Mouse (Mus musculus): Measurements from ENCODE around the gene Scn11a. TPM values are rescaled to one million over a fixed set of nuclear protein-coding genes. Genes with fewer than 3 reads are reported as not detected.

The Scn11a gene
- polyA plus RNA-seq, 1 experiment from 2014 or later = 0.87 TPM

DNA sequence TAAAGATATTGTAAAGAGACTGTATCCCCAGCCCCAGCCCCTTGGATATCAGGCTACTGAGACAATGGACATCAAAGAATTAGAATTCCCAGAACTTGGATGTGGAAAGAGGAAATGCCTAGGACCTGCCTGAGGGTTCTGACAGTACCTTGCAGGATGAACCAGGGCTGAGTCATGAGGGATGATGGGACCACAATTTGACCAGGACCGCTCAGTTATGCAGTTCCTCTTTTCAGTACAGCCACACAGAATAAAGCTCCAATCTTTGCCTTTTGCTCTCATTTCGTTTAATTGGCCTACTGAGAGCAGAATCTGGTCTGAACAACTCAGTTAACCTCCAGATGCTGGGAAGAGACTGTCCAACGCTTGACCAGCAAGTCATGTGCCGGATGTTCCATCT is 18.3 kb upstream of the Scn11a start:
- Histone ChIP-seq H3K27ac (replicated peaks; ENCODE audit: low read depth, low read length) (peak overlapping the region; percentile 67; the same call in 1 of the 2 replicates), H3K27me3 (ENCODE audit: control insufficient read depth, insufficient read depth, low read length) (no peaks in the 10 kb centered on the region), H3K4me1 (ENCODE audit: control insufficient read depth, insufficient read depth, low read length) (peaks cover 14% of the 10 kb centered on the region), H3K9ac (ENCODE audit: low read length) (no peak overlapping the region), H3K4me3 (ENCODE audit: low read depth, low read length) (no peak overlapping the region), H3K36me3 (ENCODE audit: control insufficient read depth, insufficient read depth, low read length) (no peaks in the 10 kb centered on the region), H3K4me2 (ENCODE audit: low read depth, severe bottlenecking) (no peak overlapping the region), H3K9me3 (ENCODE audit: control insufficient read depth, low read length) (no peaks in the 10 kb centered on the region)
- WGBS = 83% methylated on average over 4 of the region's 4 CpGs
- DNase-seq (ENCODE audit: low spot score) (no peak), ATAC-seq (ENCODE audit: insufficient number of reproducible peaks, low FRiP score, low TSS enrichment, low read depth) (no peak)

DNA sequence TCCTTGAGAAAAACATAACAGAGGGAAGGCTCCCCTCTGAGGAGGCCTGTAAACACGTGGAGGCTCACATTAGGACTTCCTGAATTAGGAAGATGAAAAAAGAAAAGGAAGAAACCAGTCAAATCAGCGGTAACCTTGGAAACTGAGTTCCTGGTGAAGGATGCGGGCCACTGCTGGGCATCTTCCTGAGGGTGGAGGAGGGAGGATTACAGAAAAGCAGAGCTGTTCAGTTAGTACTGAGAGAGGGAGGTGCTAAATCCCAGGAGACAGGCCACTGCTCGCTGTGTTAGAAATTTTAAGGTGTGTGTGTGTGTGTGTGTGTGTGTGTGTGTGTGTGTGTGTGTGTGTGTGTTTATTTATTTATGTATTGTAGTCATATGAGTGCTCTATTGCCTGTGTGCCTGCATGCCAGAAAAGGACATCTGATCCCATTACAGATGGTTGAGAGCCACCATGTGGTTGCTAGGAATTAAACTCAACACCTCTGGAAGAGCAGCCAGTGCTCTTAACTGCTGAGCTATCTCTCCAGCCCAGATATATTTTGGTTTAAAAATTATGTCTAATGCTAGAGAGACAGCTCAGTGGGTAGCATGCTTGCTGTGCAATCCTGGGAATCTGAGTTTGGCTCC is 17.4 kb upstream of the Scn11a start:
- no peak overlapping the region for H3K9ac ChIP-seq (ENCODE audit: low read length)
- no peak overlapping the region for H3K4me3 ChIP-seq (ENCODE audit: low read depth, low read length)

DNA sequence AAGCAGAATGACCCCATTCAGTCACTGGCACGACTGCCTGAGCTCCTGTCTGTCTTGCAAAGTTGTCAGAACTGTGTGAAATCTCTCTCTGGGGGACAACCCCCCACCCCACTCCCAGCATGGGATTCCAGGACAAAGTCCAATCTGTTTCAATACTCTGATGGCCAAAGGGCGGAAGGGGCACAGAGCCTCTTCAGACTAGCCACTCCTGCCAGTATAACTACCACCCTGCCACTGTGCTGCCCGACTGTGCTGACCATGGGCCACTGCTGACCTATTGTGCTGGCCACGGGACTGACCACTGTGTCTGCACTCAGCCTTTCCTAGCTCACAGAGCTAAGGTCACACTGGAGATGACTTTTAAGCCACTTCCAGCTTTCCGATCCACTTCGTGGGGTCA is 16.8 kb upstream of the Scn11a start:
- Histone ChIP-seq H3K4me1 (ENCODE audit: control insufficient read depth, insufficient read depth, low read length) (peaks cover 14% of the 10 kb centered on the region), H3K27me3 (ENCODE audit: control insufficient read depth, insufficient read depth, low read length) (no peaks in the 10 kb centered on the region), H3K9me3 (ENCODE audit: control insufficient read depth, low read length) (no peaks in the 10 kb centered on the region), H3K9ac (ENCODE audit: low read length) (no peak overlapping the region), H3K4me2 (ENCODE audit: low read depth, severe bottlenecking) (no peak overlapping the region), H3K27ac (replicated peaks; ENCODE audit: low read depth, low read length) (no peak overlapping the region), H3K4me3 (ENCODE audit: low read depth, low read length) (no peak overlapping the region), H3K36me3 (ENCODE audit: control insufficient read depth, insufficient read depth, low read length) (no peaks in the 10 kb centered on the region)
- WGBS = 52% methylated on average over 6 of the region's 6 CpGs
- no peak for DNase-seq (ENCODE audit: low spot score)
- ATAC-seq (ENCODE audit: insufficient number of reproducible peaks, low FRiP score, low TSS enrichment, low read depth) = no peak

More for the DNA sequence above, 17.4 kb upstream of the Scn11a start:
- Histone ChIP-seq H3K4me2 (ENCODE audit: low read depth, severe bottlenecking) (no peak overlapping the region), H3K9me3 (ENCODE audit: control insufficient read depth, low read length) (no peaks in the 10 kb centered on the region), H3K36me3 (ENCODE audit: control insufficient read depth, insufficient read depth, low read length) (no peaks in the 10 kb centered on the region), H3K27ac (replicated peaks; ENCODE audit: low read depth, low read length) (no peak overlapping the region), H3K4me1 (ENCODE audit: control insufficient read depth, insufficient read depth, low read length) (peaks cover 14% of the 10 kb centered on the region), H3K27me3 (ENCODE audit: control insufficient read depth, insufficient read depth, low read length) (no peaks in the 10 kb centered on the region)
- no peak for ATAC-seq (ENCODE audit: insufficient number of reproducible peaks, low FRiP score, low TSS enrichment, low read depth)
- no peak for DNase-seq (ENCODE audit: low spot score)
- WGBS = 24% methylated on average over 4 of the region's 4 CpGs

DNA sequence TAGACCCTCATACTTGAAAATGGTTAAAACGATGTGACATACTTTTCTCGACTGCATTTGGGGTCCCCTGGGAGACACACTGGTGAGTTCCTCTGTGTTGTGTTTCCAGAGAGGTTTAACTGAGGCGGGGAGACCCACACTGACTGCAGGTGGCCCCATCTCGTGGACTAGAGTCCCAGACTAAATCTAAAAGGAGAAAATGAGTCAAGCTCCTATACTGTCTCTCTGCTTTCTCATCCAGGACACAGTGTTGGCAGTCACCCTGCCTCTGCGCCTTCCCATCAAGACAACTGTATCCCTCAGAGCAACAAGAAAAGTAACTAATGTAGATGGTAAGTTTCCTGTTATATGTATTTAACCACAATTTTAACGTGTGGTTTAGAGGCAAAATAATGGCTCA is 15.9 kb upstream of the Scn11a start:
- Histone ChIP-seq H3K4me1 (ENCODE audit: control insufficient read depth, insufficient read depth, low read length) (peaks cover 14% of the 10 kb centered on the region), H3K4me3 (ENCODE audit: low read depth, low read length) (no peak overlapping the region), H3K4me2 (ENCODE audit: low read depth, severe bottlenecking) (no peak overlapping the region), H3K27me3 (ENCODE audit: control insufficient read depth, insufficient read depth, low read length) (no peaks in the 10 kb centered on the region), H3K36me3 (ENCODE audit: control insufficient read depth, insufficient read depth, low read length) (no peaks in the 10 kb centered on the region), H3K9ac (ENCODE audit: low read length) (no peak overlapping the region), H3K27ac (replicated peaks; ENCODE audit: low read depth, low read length) (no peak overlapping the region), H3K9me3 (ENCODE audit: control insufficient read depth, low read length) (no peaks in the 10 kb centered on the region)
- ATAC-seq (ENCODE audit: insufficient number of reproducible peaks, low FRiP score, low TSS enrichment, low read depth) (no peak), DNase-seq (ENCODE audit: low spot score) (no peak)
- 75% methylated on average over 6 of the region's 6 CpGs for WGBS

DNA sequence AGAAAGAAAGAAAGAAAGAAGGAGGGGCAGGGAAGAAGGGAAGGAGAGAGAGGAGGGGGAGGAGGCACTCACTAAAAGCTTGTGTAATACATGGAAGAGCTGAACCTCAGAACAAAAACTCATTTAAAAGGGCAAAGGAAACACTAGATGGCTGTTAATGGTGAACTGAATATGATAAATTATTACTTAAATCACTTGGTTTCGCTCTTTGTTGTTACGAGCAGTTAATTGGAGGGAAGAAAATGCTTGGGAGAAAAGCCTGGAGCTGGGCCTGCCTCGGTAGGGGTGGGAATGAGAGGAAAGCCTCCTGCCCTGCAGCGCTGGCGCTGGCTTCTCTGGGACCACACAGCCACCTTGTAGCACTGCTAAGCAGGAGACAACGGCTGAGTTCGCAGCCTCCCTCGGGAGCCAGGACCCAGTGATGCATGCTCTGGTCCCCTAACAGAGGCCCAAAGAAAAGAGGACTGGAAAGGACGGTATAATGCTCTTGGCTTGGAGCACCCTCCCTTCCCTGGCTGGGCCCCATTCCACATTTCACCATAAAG is 10.4 kb upstream of the Scn11a start:
- WGBS = 55% methylated on average over 9 of the region's 9 CpGs
- Histone ChIP-seq H3K4me3 (ENCODE audit: low read depth, low read length) (no peak overlapping the region), H3K4me1 (ENCODE audit: control insufficient read depth, insufficient read depth, low read length) (peaks cover 3% of the 10 kb centered on the region; the same call in 1 of the 2 replicates), H3K9me3 (ENCODE audit: control insufficient read depth, low read length) (no peaks in the 10 kb centered on the region), H3K27ac (replicated peaks; ENCODE audit: low read depth, low read length) (no peak overlapping the region), H3K36me3 (ENCODE audit: control insufficient read depth, insufficient read depth, low read length) (no peaks in the 10 kb centered on the region), H3K4me2 (ENCODE audit: low read depth, severe bottlenecking) (no peak overlapping the region), H3K27me3 (ENCODE audit: control insufficient read depth, insufficient read depth, low read length) (no peaks in the 10 kb centered on the region), H3K9ac (ENCODE audit: low read length) (no peak overlapping the region)
- ATAC-seq (ENCODE audit: insufficient number of reproducible peaks, low FRiP score, low TSS enrichment, low read depth) (no peak), DNase-seq (ENCODE audit: low spot score) (no peak)

DNA sequence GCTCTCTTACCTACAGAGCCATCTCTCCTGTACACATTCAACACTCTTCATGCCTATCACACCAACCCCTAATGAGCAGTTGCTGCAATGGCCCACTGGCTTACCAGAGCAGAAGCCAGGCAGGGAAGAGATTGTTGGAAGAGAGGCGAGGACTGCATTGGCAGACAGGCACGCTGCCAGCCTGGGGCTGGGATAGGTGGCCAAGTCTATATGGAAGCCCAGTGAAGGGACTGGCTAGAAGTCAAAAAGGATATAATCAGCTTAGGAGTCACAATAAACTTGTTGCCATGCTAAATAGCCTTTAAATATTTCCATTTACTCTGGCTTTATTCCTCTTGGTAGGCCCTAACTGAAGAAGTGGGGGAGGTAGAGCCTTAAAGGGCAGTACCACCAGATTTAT is 5.7 kb upstream of the Scn11a start:
- H3K9ac ChIP-seq (ENCODE audit: low read length) = no peak overlapping the region
- DNase-seq (ENCODE audit: low spot score) (no peak), ATAC-seq (ENCODE audit: insufficient number of reproducible peaks, low FRiP score, low TSS enrichment, low read depth) (no peak)
- no peak overlapping the region for H3K4me3 ChIP-seq (ENCODE audit: low read depth, low read length)
- H3K36me3 ChIP-seq (ENCODE audit: control insufficient read depth, insufficient read depth, low read length) = no peaks in the 10 kb centered on the region
- no peaks in the 10 kb centered on the region for H3K27me3 ChIP-seq (ENCODE audit: control insufficient read depth, insufficient read depth, low read length)
- WGBS = 84% methylated on average over 2 of the region's 2 CpGs
- no peak overlapping the region for H3K27ac ChIP-seq (replicated peaks; ENCODE audit: low read depth, low read length)
- H3K4me1 ChIP-seq (ENCODE audit: control insufficient read depth, insufficient read depth, low read length) = peaks cover 3% of the 10 kb centered on the region; the same call in 1 of the 2 replicates
- H3K9me3 ChIP-seq (ENCODE audit: control insufficient read depth, low read length) = no peaks in the 10 kb centered on the region
- no peak overlapping the region for H3K4me2 ChIP-seq (ENCODE audit: low read depth, severe bottlenecking)

DNA sequence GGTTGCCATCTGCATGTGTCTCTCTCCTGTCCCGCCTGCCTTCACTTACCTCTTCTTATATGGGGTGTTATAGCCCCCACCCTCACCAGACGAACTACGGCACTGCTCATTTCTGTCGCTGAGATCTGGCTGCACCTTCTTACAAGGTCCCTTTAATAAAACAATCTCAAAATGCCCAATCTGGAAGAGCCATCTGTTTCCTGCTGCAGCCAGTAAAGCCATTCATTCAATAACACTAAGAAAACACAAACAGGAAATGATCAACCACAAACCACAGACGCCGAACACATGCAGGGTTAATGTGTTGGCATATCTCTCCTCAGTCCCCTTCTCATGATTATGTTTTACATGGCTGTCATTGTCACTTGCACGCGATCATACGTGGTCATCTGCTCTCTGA is 1.5 kb downstream of the Scn11a start:
- no peak for ATAC-seq (ENCODE audit: insufficient number of reproducible peaks, low FRiP score, low TSS enrichment, low read depth)
- Histone ChIP-seq H3K4me3 (ENCODE audit: low read depth, low read length) (no peak overlapping the region), H3K27ac (replicated peaks; ENCODE audit: low read depth, low read length) (no peak overlapping the region), H3K27me3 (ENCODE audit: control insufficient read depth, insufficient read depth, low read length) (no peaks in the 10 kb centered on the region), H3K4me1 (ENCODE audit: control insufficient read depth, insufficient read depth, low read length) (0 out of 2 replicates have a peak, but pooled peaks cover 2% of the 10 kb centered on the region), H3K4me2 (ENCODE audit: low read depth, severe bottlenecking) (no peak overlapping the region), H3K9me3 (ENCODE audit: control insufficient read depth, low read length) (no peaks in the 10 kb centered on the region), H3K9ac (ENCODE audit: low read length) (no peak overlapping the region), H3K36me3 (ENCODE audit: control insufficient read depth, insufficient read depth, low read length) (no peaks in the 10 kb centered on the region)
- DNase-seq (ENCODE audit: low spot score) = no peak
- WGBS = 60% methylated on average over 9 of the region's 9 CpGs

DNA sequence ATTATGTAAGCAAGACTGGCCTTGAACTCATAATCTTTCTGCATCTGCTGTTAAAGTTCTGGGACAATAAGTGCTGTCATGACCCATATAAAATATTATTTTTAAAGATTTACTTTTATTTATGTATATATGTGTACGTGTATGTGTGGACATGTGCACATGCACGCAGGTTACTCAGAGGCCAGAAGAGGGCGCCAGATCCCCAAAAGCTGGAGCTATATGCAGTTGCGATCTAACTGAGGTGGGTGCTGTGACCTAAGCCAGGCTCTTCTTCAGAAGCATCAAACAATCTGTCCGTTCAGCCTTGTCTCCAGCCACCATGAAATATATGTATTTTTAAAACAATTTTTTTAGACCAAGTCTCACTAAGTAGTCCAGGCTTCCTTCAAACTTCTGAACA is 11.6 kb downstream of the Scn11a start:
- Histone ChIP-seq H3K9me3 (ENCODE audit: control insufficient read depth, low read length) (no peaks in the 10 kb centered on the region), H3K9ac (ENCODE audit: low read length) (no peak overlapping the region), H3K27me3 (ENCODE audit: control insufficient read depth, insufficient read depth, low read length) (no peaks in the 10 kb centered on the region), H3K4me3 (ENCODE audit: low read depth, low read length) (no peak overlapping the region), H3K4me2 (ENCODE audit: low read depth, severe bottlenecking) (no peak overlapping the region), H3K36me3 (ENCODE audit: control insufficient read depth, insufficient read depth, low read length) (no peaks in the 10 kb centered on the region), H3K4me1 (ENCODE audit: control insufficient read depth, insufficient read depth, low read length) (no peaks in the 10 kb centered on the region), H3K27ac (replicated peaks; ENCODE audit: low read depth, low read length) (no peak overlapping the region)
- ATAC-seq (ENCODE audit: insufficient number of reproducible peaks, low FRiP score, low TSS enrichment, low read depth) (no peak), DNase-seq (ENCODE audit: low spot score) (no peak)
- WGBS = 89% methylated on average over 5 of the region's 5 CpGs

DNA sequence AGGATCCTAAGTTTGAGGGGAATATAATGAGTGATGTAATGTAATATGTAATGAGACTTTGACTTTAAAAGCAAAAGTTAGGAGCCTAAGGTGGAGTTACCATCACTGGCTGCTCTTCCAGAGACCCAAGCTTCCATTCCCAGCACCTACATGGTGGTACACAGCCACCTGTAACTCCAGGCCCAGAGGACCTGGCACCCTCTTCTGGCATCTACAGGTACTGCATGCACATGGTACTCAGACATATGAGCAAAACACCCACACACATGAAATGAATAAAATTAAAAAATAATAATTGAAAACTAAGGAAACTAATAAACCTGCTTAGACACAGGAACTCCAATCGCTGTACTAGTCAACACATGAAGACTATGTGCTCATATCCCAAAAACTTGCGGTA is 18.8 kb downstream of the Scn11a start:
- Histone ChIP-seq H3K9me3 (ENCODE audit: control insufficient read depth, low read length) (no peaks in the 10 kb centered on the region), H3K36me3 (ENCODE audit: control insufficient read depth, insufficient read depth, low read length) (no peaks in the 10 kb centered on the region), H3K27me3 (ENCODE audit: control insufficient read depth, insufficient read depth, low read length) (no peaks in the 10 kb centered on the region), H3K27ac (replicated peaks; ENCODE audit: low read depth, low read length) (no peak overlapping the region), H3K4me2 (ENCODE audit: low read depth, severe bottlenecking) (no peak overlapping the region), H3K9ac (ENCODE audit: low read length) (no peak overlapping the region), H3K4me3 (ENCODE audit: low read depth, low read length) (no peak overlapping the region), H3K4me1 (ENCODE audit: control insufficient read depth, insufficient read depth, low read length) (no peaks in the 10 kb centered on the region)
- ATAC-seq (ENCODE audit: insufficient number of reproducible peaks, low FRiP score, low TSS enrichment, low read depth) = no peak
- 77% methylated on average over 2 of the region's 2 CpGs for WGBS
- no peak for DNase-seq (ENCODE audit: low spot score)

All from limb, embryonic 11.5 days (tissue).